Mouse (Mus musculus): Measurements from ENCODE around the gene Rnaset2b. TPM values are rescaled to one million over a fixed set of nuclear protein-coding genes. Genes with fewer than 3 reads are reported as not detected.
"Not testable (repeated sequence)": the region's sequence is repeated elsewhere in the genome, so short reads cannot be mapped to it uniquely, and the experiment has no call there.

Gene Rnaset2b
- polyA plus RNA-seq, 1 experiment from 2014 or later = 255 TPM

- H3K27ac ChIP-seq; H3K9ac ChIP-seq; H3K9me3 ChIP-seq; H3K4me3 ChIP-seq (replicated peaks); H3K36me3 ChIP-seq; H3K4me1 ChIP-seq; ATAC-seq (ENCODE audit: insufficient read depth, low FRiP score, low read depth); H3K27me3 ChIP-seq (replicated peaks); H3K4me2 ChIP-seq: not testable (repeated sequence)
- 72% methylated on average over 4 of the region's 6 CpGs for WGBS
These were observed 8.1 kb upstream of the Rnaset2b start for GRCm38 (mm10) chr17:6962339-6962738.

- not testable (repeated sequence) for H3K9me3 ChIP-seq
These were observed 7.5 kb upstream of the Rnaset2b start for GRCm38 (mm10) chr17:6962936-6963335.

GRCm38 (mm10) chr17:6965364-6965763 is 5.1 kb upstream of the Rnaset2b start:
- not testable (repeated sequence) for H3K9me3 ChIP-seq; H3K4me1 ChIP-seq; H3K36me3 ChIP-seq; H3K9ac ChIP-seq; H3K4me3 ChIP-seq (replicated peaks); H3K27me3 ChIP-seq (replicated peaks); ATAC-seq (ENCODE audit: insufficient read depth, low FRiP score, low read depth); H3K27ac ChIP-seq; H3K4me2 ChIP-seq
- 9% methylated on average over 6 of the region's 6 CpGs for WGBS

More at GRCm38 (mm10) chr17:6962936-6963335, 7.5 kb upstream of the Rnaset2b start:
- H3K9ac ChIP-seq; H3K36me3 ChIP-seq; H3K27ac ChIP-seq; H3K4me1 ChIP-seq; ATAC-seq (ENCODE audit: insufficient read depth, low FRiP score, low read depth); H3K4me3 ChIP-seq (replicated peaks); H3K4me2 ChIP-seq; H3K27me3 ChIP-seq (replicated peaks): not testable (repeated sequence)
- 47% methylated on average over 4 of the region's 4 CpGs for WGBS

- 22% methylated on average over 1 of the region's 1 CpGs for WGBS
- not testable (repeated sequence) for H3K4me3 ChIP-seq (replicated peaks); H3K36me3 ChIP-seq; H3K27me3 ChIP-seq (replicated peaks); H3K4me1 ChIP-seq; H3K4me2 ChIP-seq; ATAC-seq (ENCODE audit: insufficient read depth, low FRiP score, low read depth); H3K9me3 ChIP-seq; H3K27ac ChIP-seq; H3K9ac ChIP-seq
These were observed 2.8 kb upstream of the Rnaset2b start for GRCm38 (mm10) chr17:6967673-6968072.

- H3K36me3 ChIP-seq; ATAC-seq (ENCODE audit: insufficient read depth, low FRiP score, low read depth); H3K27ac ChIP-seq; H3K9me3 ChIP-seq; H3K4me3 ChIP-seq (replicated peaks); H3K9ac ChIP-seq; H3K4me1 ChIP-seq; H3K4me2 ChIP-seq; H3K27me3 ChIP-seq (replicated peaks): not testable (repeated sequence)
- 83% methylated on average over 8 of the region's 8 CpGs for WGBS
These were observed 804 bp downstream of the Rnaset2b start for GRCm38 (mm10) chr17:6971238-6971637.

GRCm38 (mm10) chr17:6972836-6973396 is 2.5 kb downstream of the Rnaset2b start:
- H3K27ac ChIP-seq; H3K27me3 ChIP-seq (replicated peaks); H3K9ac ChIP-seq; H3K4me2 ChIP-seq; H3K4me3 ChIP-seq (replicated peaks); H3K9me3 ChIP-seq; H3K4me1 ChIP-seq; H3K36me3 ChIP-seq; ATAC-seq (ENCODE audit: insufficient read depth, low FRiP score, low read depth): not testable (repeated sequence)
- WGBS = 69% methylated on average over 4 of the region's 4 CpGs

- not testable (repeated sequence) for H3K27ac ChIP-seq; H3K4me3 ChIP-seq (replicated peaks); ATAC-seq (ENCODE audit: insufficient read depth, low FRiP score, low read depth); H3K9me3 ChIP-seq; H3K9ac ChIP-seq; H3K4me2 ChIP-seq; H3K36me3 ChIP-seq; H3K27me3 ChIP-seq (replicated peaks); H3K4me1 ChIP-seq
- 68% methylated on average over 3 of the region's 3 CpGs for WGBS
These were observed 4.6 kb downstream of the Rnaset2b start for GRCm38 (mm10) chr17:6974985-6975384.

- WGBS = 2% methylated on average over 51 of the region's 68 CpGs
These were observed 8.1 kb downstream of the Rnaset2b start, which contains the start of gene Gm49721 for GRCm38 (mm10) chr17:6978287-6979248. Gene Gm49721 (plus strand): TSS chr17:6978904.

GRCm38 (mm10) chr17:6979380-6979779 is 8.9 kb downstream of the Rnaset2b start:
- H3K9ac ChIP-seq; H3K27me3 ChIP-seq (replicated peaks); H3K27ac ChIP-seq; H3K36me3 ChIP-seq; H3K4me1 ChIP-seq; H3K9me3 ChIP-seq; ATAC-seq (ENCODE audit: insufficient read depth, low FRiP score, low read depth): not testable (repeated sequence)
- Histone ChIP-seq H3K4me2 (peak overlapping the region; percentile 54), H3K4me3 (replicated peaks) (peak overlapping the region; percentile 57)
- 20% methylated on average over 5 of the region's 5 CpGs for WGBS

More at GRCm38 (mm10) chr17:6978287-6979248, 8.1 kb downstream of the Rnaset2b start, which contains the start of gene Gm49721:
- H3K9ac ChIP-seq = peak within 1 kb of the TSS; percentile 39; the same call in 1 of the 2 replicates
- H3K4me1 ChIP-seq; H3K36me3 ChIP-seq; H3K27ac ChIP-seq; H3K9me3 ChIP-seq; H3K27me3 ChIP-seq (replicated peaks): not testable (repeated sequence)
- H3K4me2 ChIP-seq = peak within 1 kb of the TSS; percentile 54
- H3K4me3 ChIP-seq (replicated peaks) = peak within 1 kb of the TSS; percentile 57
- peak; percentile 98 for ATAC-seq (ENCODE audit: insufficient read depth, low FRiP score, low read depth)

- H3K27me3 ChIP-seq (replicated peaks); H3K9me3 ChIP-seq; ATAC-seq (ENCODE audit: insufficient read depth, low FRiP score, low read depth); H3K9ac ChIP-seq; H3K27ac ChIP-seq; H3K4me1 ChIP-seq; H3K4me2 ChIP-seq; H3K36me3 ChIP-seq; H3K4me3 ChIP-seq (replicated peaks): not testable (repeated sequence)
- 96% methylated on average over 5 of the region's 8 CpGs for WGBS
These were observed 9.7 kb downstream of the Rnaset2b start for GRCm38 (mm10) chr17:6980144-6980543.

- not testable (repeated sequence) for H3K27me3 ChIP-seq (replicated peaks); H3K4me2 ChIP-seq; H3K4me1 ChIP-seq; H3K27ac ChIP-seq; H3K36me3 ChIP-seq; H3K9me3 ChIP-seq; H3K4me3 ChIP-seq (replicated peaks); ATAC-seq (ENCODE audit: insufficient read depth, low FRiP score, low read depth); H3K9ac ChIP-seq
- 89% methylated on average over 1 of the region's 1 CpGs for WGBS
These were observed 15.7 kb downstream of the Rnaset2b start for GRCm38 (mm10) chr17:6986118-6986517.

- no CpG with 5 or more reads among the region's 6 CpGs for WGBS
- not testable (repeated sequence) for H3K4me3 ChIP-seq (replicated peaks); H3K27me3 ChIP-seq (replicated peaks); H3K36me3 ChIP-seq; H3K4me2 ChIP-seq; H3K27ac ChIP-seq; ATAC-seq (ENCODE audit: insufficient read depth, low FRiP score, low read depth); H3K9me3 ChIP-seq; H3K4me1 ChIP-seq; H3K9ac ChIP-seq
These were observed 25.1 kb downstream of the Rnaset2b start for GRCm38 (mm10) chr17:6995504-6995903.
